Mouse (Mus musculus): Measurements from ENCODE around the gene Sfxn5. TPM values are rescaled to one million over a fixed set of nuclear protein-coding genes. Genes with fewer than 3 reads are reported as not detected.

Sfxn5 gene
- polyA plus RNA-seq, 1 experiment from 2014 or later = 1.9 TPM

- 47% methylated on average over 8 of the region's 8 CpGs for WGBS (ENCODE audit: insufficient replicate concordance)
- ATAC-seq (ENCODE audit: low read depth) = no peak
- H3K4me1 ChIP-seq (replicated peaks) = no peaks in the 10 kb centered on the region
- H3K27ac ChIP-seq = no peak overlapping the region
- no peaks in the 10 kb centered on the region for H3K9me3 ChIP-seq (replicated peaks)
- no peaks in the 10 kb centered on the region for H3K27me3 ChIP-seq
- H3K4me2 ChIP-seq = no peak overlapping the region
- no peaks in the 10 kb centered on the region for H3K36me3 ChIP-seq
- H3K9ac ChIP-seq = no peak overlapping the region
- no peak overlapping the region for H3K4me3 ChIP-seq (replicated peaks)
- no peak for DNase-seq
These were observed 56.7 kb downstream of the Sfxn5 start for GRCm38 (mm10) chr6:85276571-85276970.

- no peak overlapping the region for H3K9ac ChIP-seq
- WGBS (ENCODE audit: insufficient replicate concordance) = 75% methylated on average over 9 of the region's 9 CpGs
- no peak overlapping the region for H3K27ac ChIP-seq
- H3K27me3 ChIP-seq = no peaks in the 10 kb centered on the region
- H3K9me3 ChIP-seq (replicated peaks) = no peaks in the 10 kb centered on the region
- H3K4me3 ChIP-seq (replicated peaks) = no peak overlapping the region
- ATAC-seq (ENCODE audit: low read depth) = no peak
- no peak for DNase-seq
- no peak overlapping the region for H3K4me2 ChIP-seq
- H3K36me3 ChIP-seq = no peaks in the 10 kb centered on the region
- no peaks in the 10 kb centered on the region for H3K4me1 ChIP-seq (replicated peaks)
These were observed 60.8 kb downstream of the Sfxn5 start for GRCm38 (mm10) chr6:85272436-85272835.

- Histone ChIP-seq H3K27me3 (peaks cover 4% of the 10 kb centered on the region; the same call in 1 of the 2 replicates), H3K27ac (no peak overlapping the region), H3K9ac (no peak overlapping the region), H3K36me3 (no peaks in the 10 kb centered on the region), H3K9me3 (replicated peaks) (no peaks in the 10 kb centered on the region), H3K4me2 (no peak overlapping the region), H3K4me1 (replicated peaks) (no peaks in the 10 kb centered on the region), H3K4me3 (replicated peaks) (no peak overlapping the region)
- WGBS (ENCODE audit: insufficient replicate concordance) = 52% methylated on average over 6 of the region's 6 CpGs
- ATAC-seq (ENCODE audit: low read depth) (no peak), DNase-seq (no peak)
These were observed 67.2 kb downstream of the Sfxn5 start for GRCm38 (mm10) chr6:85266060-85266459.

GRCm38 (mm10) chr6:85264982-85265518, 68.2 kb downstream of the Sfxn5 start:
- WGBS (ENCODE audit: insufficient replicate concordance) = 43% methylated on average over 15 of the region's 15 CpGs
- ATAC-seq (ENCODE audit: low read depth) (no peak), DNase-seq (no peak)
- Histone ChIP-seq H3K36me3 (no peaks in the 10 kb centered on the region), H3K4me2 (no peak overlapping the region), H3K9ac (no peak overlapping the region), H3K27ac (no peak overlapping the region), H3K4me3 (replicated peaks) (no peak overlapping the region), H3K4me1 (replicated peaks) (no peaks in the 10 kb centered on the region), H3K27me3 (peaks cover 4% of the 10 kb centered on the region; the same call in 1 of the 2 replicates), H3K9me3 (replicated peaks) (no peaks in the 10 kb centered on the region)

- WGBS (ENCODE audit: insufficient replicate concordance) = 74% methylated on average over 4 of the region's 4 CpGs
- DNase-seq = no peak
- Histone ChIP-seq H3K4me2 (no peak overlapping the region), H3K9me3 (replicated peaks) (no peaks in the 10 kb centered on the region), H3K36me3 (no peaks in the 10 kb centered on the region), H3K4me3 (replicated peaks) (no peak overlapping the region), H3K4me1 (replicated peaks) (no peaks in the 10 kb centered on the region), H3K9ac (no peak overlapping the region), H3K27ac (no peak overlapping the region), H3K27me3 (peaks cover 4% of the 10 kb centered on the region; the same call in 1 of the 2 replicates)
- no peak for ATAC-seq (ENCODE audit: low read depth)
These were observed 70.2 kb downstream of the Sfxn5 start for GRCm38 (mm10) chr6:85262865-85263515.

- Histone ChIP-seq H3K36me3 (no peaks in the 10 kb centered on the region), H3K9me3 (replicated peaks) (no peaks in the 10 kb centered on the region), H3K27me3 (no peaks in the 10 kb centered on the region), H3K27ac (no peak overlapping the region), H3K4me2 (no peak overlapping the region), H3K4me1 (replicated peaks) (0 out of 2 replicates have a peak, but pooled peaks cover 1% of the 10 kb centered on the region), H3K9ac (no peak overlapping the region), H3K4me3 (replicated peaks) (no peak overlapping the region)
- DNase-seq (no peak), ATAC-seq (ENCODE audit: low read depth) (no peak)
- WGBS (ENCODE audit: insufficient replicate concordance) = 72% methylated on average over 12 of the region's 12 CpGs
These were observed 74.1 kb downstream of the Sfxn5 start for GRCm38 (mm10) chr6:85259094-85259630.

GRCm38 (mm10) chr6:85255578-85255977, 77.6 kb downstream of the Sfxn5 start:
- Histone ChIP-seq H3K27me3 (no peaks in the 10 kb centered on the region), H3K4me1 (replicated peaks) (0 out of 2 replicates have a peak, but pooled peaks cover 2% of the 10 kb centered on the region), H3K4me2 (no peak overlapping the region), H3K36me3 (no peaks in the 10 kb centered on the region), H3K9me3 (replicated peaks) (no peaks in the 10 kb centered on the region), H3K9ac (no peak overlapping the region), H3K4me3 (replicated peaks) (no peak overlapping the region), H3K27ac (no peak overlapping the region)
- 65% methylated on average over 6 of the region's 6 CpGs for WGBS (ENCODE audit: insufficient replicate concordance)
- DNase-seq (no peak), ATAC-seq (ENCODE audit: low read depth) (no peak)

GRCm38 (mm10) chr6:85253994-85254541, 79.2 kb downstream of the Sfxn5 start:
- Histone ChIP-seq H3K27ac (no peak overlapping the region), H3K27me3 (no peaks in the 10 kb centered on the region), H3K9me3 (replicated peaks) (no peaks in the 10 kb centered on the region), H3K4me2 (no peak overlapping the region), H3K9ac (no peak overlapping the region), H3K4me1 (replicated peaks) (0 out of 2 replicates have a peak, but pooled peaks cover 2% of the 10 kb centered on the region), H3K4me3 (replicated peaks) (no peak overlapping the region), H3K36me3 (no peaks in the 10 kb centered on the region)
- ATAC-seq (ENCODE audit: low read depth) = no peak
- 51% methylated on average over 7 of the region's 7 CpGs for WGBS (ENCODE audit: insufficient replicate concordance)
- no peak for DNase-seq

GRCm38 (mm10) chr6:85253275-85253674, 79.9 kb downstream of the Sfxn5 start:
- 48% methylated on average over 3 of the region's 3 CpGs for WGBS (ENCODE audit: insufficient replicate concordance)
- Histone ChIP-seq H3K4me1 (replicated peaks) (0 out of 2 replicates have a peak, but pooled peaks cover 2% of the 10 kb centered on the region), H3K9me3 (replicated peaks) (no peaks in the 10 kb centered on the region), H3K27me3 (no peaks in the 10 kb centered on the region), H3K36me3 (no peaks in the 10 kb centered on the region), H3K27ac (no peak overlapping the region), H3K9ac (no peak overlapping the region), H3K4me2 (no peak overlapping the region), H3K4me3 (replicated peaks) (no peak overlapping the region)
- ATAC-seq (ENCODE audit: low read depth) = no peak
- DNase-seq = no peak

GRCm38 (mm10) chr6:85252251-85253058, 80.8 kb downstream of the Sfxn5 start:
- ATAC-seq (ENCODE audit: low read depth) (no peak), DNase-seq (no peak)
- 0 out of 2 replicates have a peak, but pooled peaks cover 2% of the 10 kb centered on the region for H3K4me1 ChIP-seq (replicated peaks)
- no peaks in the 10 kb centered on the region for H3K9me3 ChIP-seq (replicated peaks)
- no peaks in the 10 kb centered on the region for H3K36me3 ChIP-seq
- no peak overlapping the region for H3K4me3 ChIP-seq (replicated peaks)
- H3K4me2 ChIP-seq = no peak overlapping the region
- 79% methylated on average over 17 of the region's 17 CpGs for WGBS (ENCODE audit: insufficient replicate concordance)
- no peak overlapping the region for H3K9ac ChIP-seq
- no peak overlapping the region for H3K27ac ChIP-seq
- no peaks in the 10 kb centered on the region for H3K27me3 ChIP-seq

GRCm38 (mm10) chr6:85250811-85251241, 82.4 kb downstream of the Sfxn5 start:
- DNase-seq (no peak), ATAC-seq (ENCODE audit: low read depth) (no peak)
- H3K9me3 ChIP-seq (replicated peaks) = no peaks in the 10 kb centered on the region

More at GRCm38 (mm10) chr6:85250811-85251241, 82.4 kb downstream of the Sfxn5 start:
- no peaks in the 10 kb centered on the region for H3K27me3 ChIP-seq
- no peak overlapping the region for H3K9ac ChIP-seq
- WGBS (ENCODE audit: insufficient replicate concordance) = 52% methylated on average over 6 of the region's 6 CpGs
- no peaks in the 10 kb centered on the region for H3K36me3 ChIP-seq
- H3K27ac ChIP-seq = no peak overlapping the region
- H3K4me2 ChIP-seq = no peak overlapping the region
- H3K4me3 ChIP-seq (replicated peaks) = no peak overlapping the region
- 0 out of 2 replicates have a peak, but pooled peaks cover 2% of the 10 kb centered on the region for H3K4me1 ChIP-seq (replicated peaks)
